Mouse (Mus musculus) induced T-regulatory cell, adult 2 months (primary cell): ENCODE data around the gene Oosp3.

Source experiments
- DNase-seq: peaks from one replicate; pipeline ENCODE4 v3.0.0-alpha.2; 2012; ENCODE audit warnings: low read depth

Gene Oosp3

GRCm38 (mm10) chr19:11696755-11697154 lies at the start of gene Oosp3:
Oosp3 (plus strand) TSS chr19:11697055.
- DNase-seq = no peak

DNA sequence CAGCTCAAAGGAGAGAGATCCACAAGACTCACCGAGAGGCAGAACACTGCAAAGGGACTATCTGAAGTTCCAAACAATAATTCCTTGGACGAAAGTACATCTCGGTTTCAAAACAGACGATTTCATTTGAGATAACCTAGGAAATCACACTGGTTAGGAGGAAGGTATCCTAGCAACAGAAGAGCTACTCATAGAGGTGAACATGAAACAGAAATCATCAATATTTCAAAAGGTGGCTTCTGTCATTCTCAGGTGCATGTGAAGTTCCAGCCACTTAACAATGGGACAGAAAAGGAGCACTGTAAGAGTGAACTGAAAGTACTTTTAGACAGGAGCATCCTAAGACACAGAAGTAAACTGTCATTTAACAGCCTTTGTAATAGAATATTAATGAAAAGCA lies 47.3 kb upstream of the Oosp3 start:
- no peak for DNase-seq

DNA sequence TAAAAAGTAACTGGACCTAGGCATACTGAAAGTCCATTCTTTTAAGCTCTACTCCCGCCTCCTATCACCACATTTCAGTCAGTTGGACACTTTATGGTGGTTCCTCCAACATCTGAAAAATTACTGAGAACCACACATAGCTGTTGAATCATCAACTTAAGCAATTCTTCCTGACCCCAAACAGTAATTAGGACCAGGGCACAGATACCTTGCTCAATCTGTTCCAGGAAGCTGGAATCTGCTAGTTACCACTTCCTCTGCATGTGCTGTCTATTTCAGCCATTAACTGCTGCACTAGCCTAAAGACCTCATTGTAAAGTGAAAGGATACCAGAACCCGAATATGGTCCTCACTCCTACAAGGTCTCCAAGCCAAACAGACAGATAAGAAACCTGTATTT lies 37.7 kb upstream of the Oosp3 start:
- DNase-seq = no peak

DNA sequence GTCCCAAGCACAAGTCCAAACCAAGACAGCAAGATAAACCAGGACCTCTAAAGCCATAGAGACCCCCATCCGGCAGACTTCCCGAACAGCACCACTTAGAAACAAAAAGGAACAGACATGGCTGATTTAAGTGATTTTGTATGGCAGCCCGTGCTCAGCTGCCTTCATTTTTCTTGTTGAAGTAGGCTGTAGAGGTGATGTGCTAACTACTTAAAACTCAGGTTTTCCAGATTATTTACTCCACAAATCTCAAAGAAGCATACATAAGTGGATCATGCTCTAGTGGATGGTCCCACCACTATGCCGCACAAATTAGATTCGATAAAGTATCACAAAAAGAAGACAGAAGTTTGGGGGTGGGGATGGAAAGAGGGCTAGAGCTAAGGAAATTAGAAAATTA lies 36.4 kb upstream of the Oosp3 start, which contains the start of gene Oosp2:
TSS of gene Oosp2 (minus strand) at position 101 of the 400 bp plus-strand sequence.
- no peak for DNase-seq

GRCm38 (mm10) chr19:11661562-11661961 lies 35.3 kb upstream of the Oosp3 start:
- no peak for DNase-seq

GRCm38 (mm10) chr19:11690839-11691238 lies 6.0 kb upstream of the Oosp3 start, which contains the start of gene Oosp1:
Oosp1 (minus strand) TSS chr19:11691150.
- DNase-seq = no peak

- no peak for DNase-seq
Observed at GRCm38 (mm10) chr19:11691454-11691853, 5.4 kb upstream of the Oosp3 start.

DNA sequence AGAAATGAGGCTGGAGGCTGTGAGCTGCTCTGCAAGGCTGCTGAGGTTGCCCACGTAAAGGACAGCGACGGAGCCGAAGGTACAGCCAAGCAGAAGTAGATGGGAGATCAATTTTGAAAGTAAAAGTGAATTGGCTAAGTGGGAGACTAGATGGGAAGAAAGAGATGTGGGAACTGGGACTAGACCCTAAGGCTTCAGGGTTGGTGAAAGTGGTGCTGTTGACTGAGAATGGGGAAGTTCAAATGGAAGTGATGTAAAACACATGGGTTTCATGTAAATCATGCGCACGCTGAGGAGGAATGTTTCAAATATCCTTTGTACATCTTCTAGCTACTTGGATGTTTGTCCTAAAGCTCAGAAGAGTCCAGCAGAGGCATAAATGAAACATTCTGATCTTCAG lies 1.5 kb downstream of the Oosp3 start:
- no peak for DNase-seq

GRCm38 (mm10) chr19:11712451-11712850 lies 15.6 kb downstream of the Oosp3 start:
- no peak for DNase-seq

- DNase-seq = no peak
Observed at GRCm38 (mm10) chr19:11720071-11720470, 23.2 kb downstream of the Oosp3 start.

- DNase-seq = no peak
Observed at GRCm38 (mm10) chr19:11723870-11724269, 27.0 kb downstream of the Oosp3 start.

DNA sequence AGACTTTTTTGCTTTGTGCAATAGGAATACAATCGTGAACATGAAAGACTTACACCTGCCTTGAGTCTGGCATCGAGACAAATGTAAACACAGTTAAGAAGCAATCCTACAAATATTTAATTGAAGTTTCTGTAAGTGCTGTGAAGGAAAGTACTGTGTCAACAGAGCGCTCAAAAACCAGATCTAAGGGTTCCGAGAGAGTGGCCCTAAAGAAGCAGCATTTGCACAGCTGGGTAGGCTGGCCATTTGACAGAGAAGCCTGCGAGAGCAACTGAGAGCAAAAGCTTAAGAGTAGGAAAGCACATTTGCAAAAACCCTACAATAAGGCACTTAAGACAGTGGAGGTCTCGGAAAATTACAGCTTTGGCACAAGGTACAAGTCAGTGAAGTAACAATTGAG lies 27.4 kb downstream of the Oosp3 start:
- no peak for DNase-seq

- DNase-seq = no peak
Observed at GRCm38 (mm10) chr19:11725915-11726314, 29.1 kb downstream of the Oosp3 start.

DNA sequence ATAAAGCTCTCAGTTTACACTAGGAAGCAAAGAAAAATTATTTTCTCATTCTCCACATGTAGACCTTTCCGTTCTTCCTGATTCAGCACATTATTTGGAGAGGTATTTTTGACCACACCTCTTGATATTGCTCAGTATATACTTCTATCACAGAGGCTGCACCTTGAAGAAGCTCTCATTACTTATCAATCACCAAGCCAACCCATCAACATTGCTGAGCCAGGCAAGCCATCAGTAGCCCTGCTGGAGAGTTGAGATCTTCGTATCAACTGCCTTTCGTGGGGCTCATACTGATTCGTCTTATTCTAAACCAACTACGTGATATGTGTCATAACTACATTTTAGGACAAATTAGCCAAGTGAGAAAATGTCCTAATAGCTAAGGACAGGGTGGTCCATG lies 30.4 kb downstream of the Oosp3 start:
- no peak for DNase-seq

- no peak for DNase-seq
Observed at GRCm38 (mm10) chr19:11730278-11730677, 33.4 kb downstream of the Oosp3 start.

- no peak for DNase-seq
Observed at GRCm38 (mm10) chr19:11736455-11736854, 39.6 kb downstream of the Oosp3 start.

GRCm38 (mm10) chr19:11745680-11746079 lies 48.8 kb downstream of the Oosp3 start:
- DNase-seq = no peak

DNA sequence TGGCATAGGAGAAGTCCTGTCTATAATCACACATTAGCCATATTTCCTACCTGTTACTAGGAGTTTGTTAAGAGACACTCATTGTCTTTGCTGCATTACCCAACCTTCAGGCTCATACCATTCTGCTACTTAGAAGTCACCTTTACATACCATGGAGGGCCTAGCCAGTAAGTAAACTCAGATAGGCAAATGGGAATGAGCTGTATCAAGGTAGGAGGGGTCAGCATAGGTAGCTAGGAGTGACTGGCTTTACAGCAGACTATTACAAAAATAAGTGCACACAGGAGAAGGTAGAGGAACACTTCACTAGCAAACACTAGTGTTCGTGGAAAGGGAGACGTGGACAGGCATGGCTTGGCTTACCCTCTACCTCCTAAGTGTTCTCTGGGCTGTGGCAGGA lies 50.4 kb downstream of the Oosp3 start, which contains the start of gene Gif:
TSS of gene Gif (plus strand) at position 257 of the 400 bp plus-strand sequence.
- no peak for DNase-seq
